Mouse (Mus musculus): Measurements from ENCODE around the gene Adh1. TPM values are rescaled to one million over a fixed set of nuclear protein-coding genes. Genes with fewer than 3 reads are reported as not detected.

Gene Adh1
- polyA plus RNA-seq, 1 experiment: 25.1 TPM

DNA sequence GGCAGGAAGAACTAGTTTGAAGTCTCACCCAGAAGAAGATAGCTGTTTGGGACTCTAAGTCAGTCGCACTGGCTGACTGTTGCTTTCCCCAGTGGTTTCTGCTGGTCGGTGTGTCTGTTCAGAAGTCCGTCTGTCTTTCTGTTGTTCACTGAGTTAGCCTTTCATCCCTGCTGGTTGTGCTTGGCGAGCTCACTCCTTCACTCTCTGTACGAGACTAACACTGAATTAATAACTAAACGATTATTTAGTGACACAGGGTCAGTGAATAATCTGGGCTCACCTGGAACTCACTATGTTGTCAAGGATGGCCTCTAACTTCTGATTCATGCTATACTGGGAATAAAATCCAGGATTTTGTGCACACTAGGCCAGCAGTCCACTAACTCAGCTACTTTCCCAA lies 21.3 kb upstream of the Adh1 start:
- 89% methylated on average over 6 of the region's 6 CpGs for WGBS
- no peak for DNase-seq (ENCODE audit: low read depth, low spot score)

DNA sequence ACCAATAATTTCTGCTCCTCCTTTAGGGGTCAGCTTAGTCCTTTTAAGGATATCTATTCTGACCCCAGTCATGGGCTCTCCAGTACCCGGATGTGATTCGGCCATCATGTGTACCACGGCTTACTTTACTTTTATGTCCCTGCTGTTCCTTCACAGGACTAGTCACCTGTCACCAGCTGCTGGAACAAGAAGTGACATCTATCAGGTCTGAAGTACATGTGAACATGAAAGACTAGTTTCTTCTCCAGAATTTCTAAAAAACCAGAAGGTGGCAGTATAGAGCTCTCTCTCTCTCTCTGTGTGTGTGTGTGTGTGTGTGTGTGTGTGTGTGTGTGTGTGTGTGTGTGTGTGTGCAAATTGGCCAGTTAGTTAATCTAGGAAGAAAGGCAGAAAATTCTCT lies 20.4 kb upstream of the Adh1 start:
- 46% methylated on average over 3 of the region's 3 CpGs for WGBS
- no peak for DNase-seq (ENCODE audit: low read depth, low spot score)

DNA sequence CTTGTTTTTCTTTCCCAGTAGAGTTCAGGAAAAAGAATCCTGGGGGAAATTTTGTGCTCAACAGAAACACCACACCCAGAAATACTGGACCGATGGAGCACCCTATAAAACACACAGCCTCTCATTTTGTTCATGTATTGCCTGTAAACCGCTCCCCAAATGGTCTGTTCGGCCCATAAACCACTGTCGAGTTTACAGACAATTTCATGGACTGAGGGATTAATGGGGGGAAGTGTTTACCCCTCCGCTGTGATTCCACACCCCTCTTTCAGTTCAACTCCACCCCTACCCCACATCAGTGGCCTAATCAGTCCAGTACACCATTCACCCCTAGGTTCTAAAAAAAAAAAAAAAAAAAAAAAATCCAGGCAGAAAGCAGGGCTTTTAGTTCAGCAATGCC lies 19.8 kb upstream of the Adh1 start:
- WGBS: 18% methylated on average over 5 of the region's 5 CpGs

DNA sequence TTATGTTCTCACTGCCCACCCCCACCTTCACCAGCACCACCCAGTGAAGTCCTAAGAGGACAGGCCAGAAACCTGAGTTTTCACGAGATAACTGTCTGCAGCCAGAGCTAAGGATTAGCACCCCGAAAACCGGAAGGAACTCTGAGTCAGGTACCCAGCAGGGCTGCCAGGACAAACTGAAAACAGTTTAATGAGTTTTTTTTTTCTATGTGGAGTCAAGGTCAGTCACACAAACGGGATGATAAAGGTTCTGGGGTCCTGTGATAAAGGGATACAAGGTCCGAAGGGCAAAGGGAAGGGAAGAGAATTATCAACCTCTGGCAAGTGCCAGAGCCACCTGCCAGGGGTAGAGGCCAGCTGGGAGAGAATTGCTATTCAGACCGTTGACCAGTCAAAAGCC lies 19.4 kb upstream of the Adh1 start:
- peak; percentile 76 for DNase-seq (ENCODE audit: low read depth, low spot score)
- 19% methylated on average over 6 of the region's 6 CpGs for WGBS

More for the DNA sequence above, 19.8 kb upstream of the Adh1 start:
- no peak for DNase-seq (ENCODE audit: low read depth, low spot score)

GRCm38 (mm10) chr3:138242021-138242726 lies 18.6 kb upstream of the Adh1 start:
- DNase-seq (ENCODE audit: low read depth, low spot score): no peak
- 38% methylated on average over 14 of the region's 14 CpGs for WGBS

GRCm38 (mm10) chr3:138242933-138243332 lies 17.9 kb upstream of the Adh1 start:
- 50% methylated on average over 6 of the region's 6 CpGs for WGBS
- no peak for DNase-seq (ENCODE audit: low read depth, low spot score)

DNA sequence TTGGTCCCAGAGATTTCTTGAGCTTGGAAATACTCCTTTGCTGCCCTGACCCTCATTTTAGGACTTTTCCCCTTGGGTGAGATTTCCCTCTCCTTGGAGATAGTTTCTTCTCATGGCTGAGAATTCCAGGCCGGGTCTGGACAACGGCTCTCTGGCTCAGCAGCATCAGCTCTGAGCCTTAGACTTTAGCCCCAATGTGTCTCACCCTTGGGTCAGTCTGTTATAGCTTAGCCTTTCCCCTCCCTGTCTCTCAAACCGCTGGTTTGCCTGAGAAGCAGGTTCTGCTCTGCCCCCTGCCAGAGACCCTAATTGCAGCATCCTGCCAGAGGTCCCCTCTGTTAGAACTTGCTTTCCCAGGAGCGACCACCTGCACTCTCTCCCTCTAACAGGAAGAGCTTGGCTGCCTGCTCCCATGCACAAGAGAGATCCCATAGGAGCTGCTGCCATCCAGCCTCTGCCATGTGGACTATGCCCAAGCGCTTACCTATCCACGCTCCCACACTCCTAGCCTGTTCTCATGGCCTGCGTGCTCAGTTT lies 16.4 kb upstream of the Adh1 start:
- DNase-seq (ENCODE audit: low read depth, low spot score): no peak

GRCm38 (mm10) chr3:138246511-138247020 lies 14.2 kb upstream of the Adh1 start:
- DNase-seq (ENCODE audit: low read depth, low spot score): no peak

More for the DNA sequence above, 16.4 kb upstream of the Adh1 start:
- 52% methylated on average over 7 of the region's 7 CpGs for WGBS

GRCm38 (mm10) chr3:138247241-138247640 lies 13.6 kb upstream of the Adh1 start:
- DNase-seq (ENCODE audit: low read depth, low spot score): no peak
- WGBS: 81% methylated on average over 4 of the region's 4 CpGs

DNA sequence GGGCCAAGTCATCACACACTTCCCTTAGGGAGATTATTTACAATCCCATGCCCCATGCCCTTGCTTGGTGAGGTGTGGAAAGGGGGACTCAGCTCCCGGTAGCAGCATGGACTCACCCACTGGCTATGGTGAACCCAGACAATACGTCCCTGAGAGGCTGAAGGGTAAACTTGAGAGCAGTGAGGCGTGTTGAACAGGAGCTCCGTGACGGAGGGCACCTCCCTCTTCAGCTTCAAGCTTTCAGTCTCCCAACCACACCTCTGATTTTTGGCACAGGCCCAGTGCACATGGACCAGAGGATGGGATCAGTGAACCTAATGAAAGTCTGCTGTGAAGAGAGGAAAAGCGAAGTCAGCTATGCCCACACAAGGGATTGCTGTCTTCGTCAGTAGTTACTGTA lies 12.8 kb upstream of the Adh1 start:
- 38% methylated on average over 7 of the region's 7 CpGs for WGBS
- DNase-seq (ENCODE audit: low read depth, low spot score): no peak

GRCm38 (mm10) chr3:138248746-138249145 lies 12.0 kb upstream of the Adh1 start:
- DNase-seq (ENCODE audit: low read depth, low spot score): no peak
- WGBS: 32% methylated on average over 8 of the region's 8 CpGs

- no peak for DNase-seq (ENCODE audit: low read depth, low spot score)
- WGBS: 51% methylated on average over 6 of the region's 6 CpGs
Observed at GRCm38 (mm10) chr3:138251156-138251555, 9.6 kb upstream of the Adh1 start.

DNA sequence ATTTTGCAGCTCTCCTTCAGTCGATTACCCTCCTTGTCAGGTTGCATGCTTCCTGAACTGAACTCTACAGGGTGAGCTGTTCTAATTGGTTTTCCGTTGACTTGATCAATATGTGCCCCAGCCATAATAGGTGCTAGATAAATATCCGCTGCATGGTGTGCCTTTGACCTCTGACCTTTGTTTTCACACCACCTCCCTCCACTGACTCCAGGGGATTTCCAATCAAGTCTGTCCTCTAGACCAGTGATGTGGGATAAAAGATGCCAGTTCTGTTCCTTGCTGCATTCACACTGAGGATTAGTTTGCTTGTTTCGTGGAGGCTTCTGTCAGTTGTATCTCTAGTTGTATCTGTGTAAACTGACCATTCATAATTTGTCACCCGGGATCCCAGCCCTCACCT lies 6.6 kb upstream of the Adh1 start:
- no peak for DNase-seq (ENCODE audit: low read depth, low spot score)
- 30% methylated on average over 5 of the region's 5 CpGs for WGBS

DNA sequence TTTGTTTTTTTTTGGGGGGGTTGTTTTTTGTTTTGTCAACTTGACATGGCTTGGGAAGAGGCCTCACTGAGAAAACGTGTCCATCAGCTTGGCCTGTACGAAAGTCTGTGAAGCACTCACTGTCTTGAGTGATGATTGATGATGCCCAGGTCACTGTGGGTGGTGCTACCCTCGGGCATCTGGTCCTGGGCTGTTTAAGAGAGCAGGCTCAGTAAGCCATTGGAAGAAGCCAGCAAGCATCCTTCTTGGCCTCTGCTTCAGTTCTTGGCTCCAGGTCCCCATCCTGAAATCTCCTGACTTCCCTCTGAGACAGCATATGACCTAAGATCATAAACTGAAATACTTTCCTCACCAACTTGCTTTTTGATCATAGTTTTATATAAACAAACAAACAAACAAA lies 5.4 kb upstream of the Adh1 start:
- WGBS: 57% methylated on average over 3 of the region's 3 CpGs
- no peak for DNase-seq (ENCODE audit: low read depth, low spot score)

DNA sequence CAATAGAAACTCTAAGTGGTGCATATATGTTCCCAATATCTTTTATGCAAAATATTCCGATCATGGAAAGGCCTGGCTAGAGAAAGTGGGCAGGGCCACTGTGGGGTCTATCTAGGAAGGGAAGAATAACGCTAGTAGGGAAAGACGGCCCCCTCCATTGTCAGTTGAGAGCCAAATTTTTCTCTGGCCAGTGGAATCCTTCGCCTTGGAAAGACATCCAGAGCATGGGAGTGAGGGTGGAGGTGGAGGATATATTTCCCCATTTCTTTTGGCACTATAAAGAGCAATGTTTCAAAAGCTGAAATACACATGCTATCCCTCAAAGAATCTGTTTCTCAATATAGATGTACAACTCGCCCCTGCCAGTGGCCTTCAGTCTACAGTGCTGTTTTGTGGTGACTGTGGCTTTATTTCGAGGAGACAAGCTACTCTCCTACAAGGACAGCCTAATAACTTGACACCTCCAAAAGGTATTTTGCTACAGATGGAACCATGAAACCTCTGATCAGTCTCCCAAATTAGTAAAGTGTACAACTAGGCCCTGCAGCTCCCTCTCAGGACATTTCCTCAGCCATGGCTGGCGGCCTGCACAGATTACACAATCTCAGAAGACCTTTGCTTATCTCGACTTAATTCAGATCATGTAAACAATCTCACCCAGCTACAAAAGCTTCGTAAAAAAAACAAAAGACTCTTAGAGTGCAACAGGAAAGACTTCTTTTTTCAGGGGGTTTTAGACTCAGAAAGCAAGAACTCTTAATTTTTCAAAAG lies 4.8 kb upstream of the Adh1 start:
- WGBS: 62% methylated on average over 9 of the region's 9 CpGs

GRCm38 (mm10) chr3:138262568-138262967 lies 1.8 kb downstream of the Adh1 start:
- WGBS: 73% methylated on average over 4 of the region's 4 CpGs

More for the DNA sequence above, 4.8 kb upstream of the Adh1 start:
- DNase-seq (ENCODE audit: low read depth, low spot score): no peak

GRCm38 (mm10) chr3:138263154-138263930 lies 2.6 kb downstream of the Adh1 start:
- no peak for DNase-seq (ENCODE audit: low read depth, low spot score)
- 48% methylated on average over 5 of the region's 5 CpGs for WGBS

More at GRCm38 (mm10) chr3:138262568-138262967, 1.8 kb downstream of the Adh1 start:
- DNase-seq (ENCODE audit: low read depth, low spot score): no peak

DNA sequence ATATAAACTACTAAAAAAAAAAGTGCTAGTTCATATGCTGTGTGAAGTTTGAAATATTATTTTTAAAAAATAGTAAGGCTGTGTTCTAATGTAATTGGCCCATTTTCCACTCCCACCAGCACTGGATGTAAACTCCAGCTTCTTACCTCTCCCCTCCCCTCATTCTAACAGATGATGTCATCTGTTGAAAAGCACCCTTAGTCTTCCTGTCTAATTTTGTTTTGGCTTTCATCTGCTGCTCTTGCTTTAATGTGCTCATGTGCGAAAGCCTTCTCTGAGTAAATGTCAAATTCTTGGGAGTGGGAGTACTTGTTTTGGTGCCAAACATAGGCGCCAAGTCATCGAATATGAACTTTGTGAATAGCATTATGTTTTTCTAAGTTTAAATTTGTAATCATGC lies 3.9 kb downstream of the Adh1 start:
- 84% methylated on average over 3 of the region's 3 CpGs for WGBS
- no peak for DNase-seq (ENCODE audit: low read depth, low spot score)

DNA sequence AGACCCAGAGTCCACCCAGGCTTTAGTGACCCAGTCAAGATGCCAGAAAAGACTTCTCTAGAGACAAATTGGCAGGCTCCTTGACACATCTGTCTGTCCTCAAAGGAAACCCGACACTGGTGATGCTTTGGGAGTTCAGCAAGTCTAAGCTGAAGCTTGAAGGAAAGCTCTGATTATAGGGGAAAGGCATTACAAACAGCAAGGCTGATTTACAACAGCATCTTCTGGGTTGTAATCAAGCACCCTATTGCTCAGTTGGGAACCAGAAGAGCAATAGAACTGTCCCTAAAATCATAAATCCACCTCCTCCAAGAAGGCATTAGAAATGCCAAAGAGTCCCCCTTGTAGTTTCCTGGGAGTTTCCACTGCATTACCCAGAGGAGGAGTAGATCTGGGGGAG lies 9.7 kb downstream of the Adh1 start:
- WGBS: 54% methylated on average over 1 of the region's 1 CpGs
- no peak for DNase-seq (ENCODE audit: low read depth, low spot score)

DNA sequence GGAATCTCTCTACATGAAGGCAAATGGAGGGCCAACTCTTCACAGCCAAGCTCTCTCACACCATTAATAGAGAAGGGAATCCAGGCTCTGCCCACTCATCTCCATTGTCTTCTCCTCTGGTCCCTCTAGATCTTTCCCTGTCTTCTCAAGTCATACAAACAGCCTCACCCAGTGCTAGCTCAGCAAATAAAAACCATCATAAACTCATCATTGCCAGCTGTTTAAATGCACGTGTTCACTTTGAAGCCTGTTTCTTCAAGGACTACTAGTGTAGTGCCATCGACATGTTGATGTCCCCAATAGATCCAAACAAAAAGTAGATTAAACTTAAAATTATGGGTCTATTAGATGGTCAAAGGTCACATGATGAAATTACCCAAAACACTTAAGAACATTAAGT lies 10.5 kb downstream of the Adh1 start:
- DNase-seq (ENCODE audit: low read depth, low spot score): peak; percentile 64
- 28% methylated on average over 2 of the region's 2 CpGs for WGBS

All from large intestine, adult 2 months (tissue).